Mouse (Mus musculus) stomach, embryonic 16.5 days (tissue): ENCODE data around the gene Mrtfb. TPM values are rescaled to one million over a fixed set of nuclear protein-coding genes. Genes with fewer than 3 reads are reported as not detected.
A peak's percentile ranks its signal among the peaks of the same experiment; 100 is the strongest.

Experiments
- ATAC-seq: fragments of 200-750 bp; cut with Nextera tagmentation; 2 replicates; pipeline ENCODE4 v1.8.0; 2017; ENCODE audit warnings: moderate number of reproducible peaks, moderate TSS enrichment; ENCODE audit not compliant: insufficient read depth, low FRiP score
- H3K27ac ChIP-seq: fragments of 300-500 bp; sonication (generic); 2 replicates; pipeline ENCODE4 v1.5.1; 2014; ENCODE audit warnings: low read length
- H3K27me3 ChIP-seq: fragments of 300-500 bp; sonication (generic); 2 replicates; pipeline ENCODE4 v1.6.1; 2014; ENCODE audit warnings: low read length, control low read depth, mixed read lengths; ENCODE audit not compliant: control insufficient read depth, insufficient read depth
- H3K36me3 ChIP-seq: fragments of 300-500 bp; sonication (generic); 2 replicates; pipeline ENCODE4 v1.6.1; 2014; ENCODE audit warnings: low read length; ENCODE audit not compliant: control insufficient read depth, insufficient read depth
- H3K4me1 ChIP-seq: fragments of 300-500 bp; sonication (generic); 2 replicates; pipeline ENCODE4 v1.6.1; 2014; ENCODE audit warnings: low read length, control low read depth, mixed read lengths; ENCODE audit not compliant: control insufficient read depth, insufficient read depth
- H3K4me2 ChIP-seq: fragments of 300-500 bp; sonication (generic); 2 replicates; pipeline ENCODE4 v1.6.1; 2014; ENCODE audit warnings: low read depth, low read length, mixed read lengths
- H3K4me3 ChIP-seq: fragments of 300-500 bp; sonication (generic); replicated peaks from 2 replicates; pipeline ENCODE4 v1.5.1; 2014; ENCODE audit warnings: mild to moderate bottlenecking, low read length
- H3K9ac ChIP-seq: fragments of 300-500 bp; sonication (generic); 2 replicates; pipeline ENCODE4 v1.6.1; 2014; ENCODE audit warnings: low read length
- H3K9me3 ChIP-seq: fragments of 300-500 bp; sonication (generic); replicated peaks from 2 replicates; pipeline ENCODE4 v1.6.1; 2016; ENCODE audit warnings: low read length, control low read depth; ENCODE audit not compliant: control insufficient read depth
- WGBS: fragments of 180-500 bp; shearing (Covaris S2); extraction: QIAGEN DNeasy Blood & Tissue Kit; methylation state at CpG from one replicate; pipeline ENCODE4 v1.1.7; 2014; 5-methylcytosine and 5-hydroxymethylcytosine counted together
- polyA plus RNA-seq: library from polyadenylated mRNA; unstranded; fragments of >200 nt; fragmentation: Nextera tagmentation; extraction: Ambion mirVana; gene quantifications from 2 replicates; pipeline ENCODE4 v1.2.1, GENCODE M21; 2015

Mrtfb gene
- polyA plus RNA-seq, 1 experiment from 2014 or later = 19.3 TPM

GRCm38 (mm10) chr16:13306065-13306695, 49.9 kb downstream of the Mrtfb start:
- no peaks in the 10 kb centered on the region for H3K27me3 ChIP-seq
- H3K27ac ChIP-seq = no peak overlapping the region
- no peak for ATAC-seq
- no peak overlapping the region for H3K4me3 ChIP-seq
- WGBS = 80% methylated on average over 3 of the region's 3 CpGs
- no peak overlapping the region for H3K9ac ChIP-seq
- H3K9me3 ChIP-seq = no peaks in the 10 kb centered on the region
- H3K36me3 ChIP-seq = no peaks in the 10 kb centered on the region
- H3K4me1 ChIP-seq = no peaks in the 10 kb centered on the region; the same call in 1 of the 2 replicates
- H3K4me2 ChIP-seq = no peak overlapping the region

- ATAC-seq = no peak
- WGBS = 52% methylated on average over 1 of the region's 1 CpGs
- Histone ChIP-seq H3K9ac (no peak overlapping the region), H3K27ac (no peak overlapping the region), H3K4me3 (no peak overlapping the region), H3K4me2 (no peak overlapping the region), H3K27me3 (no peaks in the 10 kb centered on the region), H3K36me3 (no peaks in the 10 kb centered on the region), H3K9me3 (no peaks in the 10 kb centered on the region), H3K4me1 (no peaks in the 10 kb centered on the region; the same call in 1 of the 2 replicates)
These were observed 53.9 kb downstream of the Mrtfb start for GRCm38 (mm10) chr16:13310096-13310683.

- no peak for ATAC-seq
- WGBS = 86% methylated on average over 1 of the region's 1 CpGs
- Histone ChIP-seq H3K4me2 (no peak overlapping the region), H3K27me3 (no peaks in the 10 kb centered on the region), H3K4me1 (no peaks in the 10 kb centered on the region), H3K4me3 (no peak overlapping the region), H3K36me3 (no peaks in the 10 kb centered on the region), H3K27ac (no peak overlapping the region), H3K9ac (no peak overlapping the region), H3K9me3 (no peaks in the 10 kb centered on the region)
These were observed 55.1 kb downstream of the Mrtfb start for GRCm38 (mm10) chr16:13311374-13311773.

- no peak for ATAC-seq
- Histone ChIP-seq H3K4me2 (no peak overlapping the region), H3K36me3 (no peaks in the 10 kb centered on the region), H3K4me3 (no peak overlapping the region), H3K4me1 (no peaks in the 10 kb centered on the region), H3K27me3 (no peaks in the 10 kb centered on the region), H3K9ac (no peak overlapping the region), H3K27ac (no peak overlapping the region), H3K9me3 (no peaks in the 10 kb centered on the region)
- WGBS = 84% methylated on average over 5 of the region's 5 CpGs
These were observed 56.9 kb downstream of the Mrtfb start for GRCm38 (mm10) chr16:13313096-13313719.

GRCm38 (mm10) chr16:13323751-13324150, 67.5 kb downstream of the Mrtfb start:
- no peaks in the 10 kb centered on the region for H3K9me3 ChIP-seq
- 27% methylated on average over 6 of the region's 6 CpGs for WGBS
- H3K27me3 ChIP-seq = no peaks in the 10 kb centered on the region
- peak overlapping the region; percentile 60; the same call in 1 of the 2 replicates for H3K27ac ChIP-seq
- no peak for ATAC-seq
- peaks cover 6% of the 10 kb centered on the region; the same call in 1 of the 2 replicates for H3K36me3 ChIP-seq
- no peak overlapping the region for H3K9ac ChIP-seq
- no peak overlapping the region for H3K4me2 ChIP-seq
- no peak overlapping the region for H3K4me3 ChIP-seq
- peaks cover 4% of the 10 kb centered on the region; the same call in 1 of the 2 replicates for H3K4me1 ChIP-seq

- WGBS = 90% methylated on average over 3 of the region's 3 CpGs
- H3K27ac ChIP-seq = no peak overlapping the region
- H3K4me3 ChIP-seq = no peak overlapping the region
- H3K27me3 ChIP-seq = no peaks in the 10 kb centered on the region
- H3K4me2 ChIP-seq = no peak overlapping the region
- H3K36me3 ChIP-seq = peaks cover 6% of the 10 kb centered on the region; the same call in 1 of the 2 replicates
- peaks cover 14% of the 10 kb centered on the region for H3K4me1 ChIP-seq
- no peak for ATAC-seq
- H3K9ac ChIP-seq = no peak overlapping the region
- H3K9me3 ChIP-seq = no peaks in the 10 kb centered on the region
These were observed 70.3 kb downstream of the Mrtfb start for GRCm38 (mm10) chr16:13326622-13327021.

GRCm38 (mm10) chr16:13328646-13329045, 72.4 kb downstream of the Mrtfb start:
- WGBS = 84% methylated on average over 4 of the region's 4 CpGs
- Histone ChIP-seq H3K4me3 (no peak overlapping the region), H3K9ac (no peak overlapping the region), H3K27me3 (no peaks in the 10 kb centered on the region), H3K27ac (no peak overlapping the region), H3K4me1 (peaks cover 10% of the 10 kb centered on the region), H3K9me3 (no peaks in the 10 kb centered on the region), H3K36me3 (peaks cover 6% of the 10 kb centered on the region; the same call in 1 of the 2 replicates), H3K4me2 (no peak overlapping the region)
- no peak for ATAC-seq

GRCm38 (mm10) chr16:13329640-13330039, 73.4 kb downstream of the Mrtfb start:
- WGBS = 71% methylated on average over 3 of the region's 3 CpGs
- Histone ChIP-seq H3K27ac (peak overlapping the region; percentile 55), H3K4me1 (peaks cover 12% of the 10 kb centered on the region), H3K9me3 (no peaks in the 10 kb centered on the region), H3K9ac (no peak overlapping the region), H3K4me3 (no peak overlapping the region), H3K27me3 (no peaks in the 10 kb centered on the region), H3K36me3 (peaks cover 6% of the 10 kb centered on the region; the same call in 1 of the 2 replicates), H3K4me2 (no peak overlapping the region)
- no peak for ATAC-seq

- 59% methylated on average over 6 of the region's 6 CpGs for WGBS
- Histone ChIP-seq H3K27me3 (no peaks in the 10 kb centered on the region), H3K4me1 (peaks cover 12% of the 10 kb centered on the region), H3K36me3 (peaks cover 6% of the 10 kb centered on the region; the same call in 1 of the 2 replicates), H3K9ac (no peak overlapping the region), H3K4me2 (no peak overlapping the region), H3K27ac (peak overlapping the region; percentile 55), H3K4me3 (no peak overlapping the region), H3K9me3 (no peaks in the 10 kb centered on the region)
- ATAC-seq = peak; percentile 91
These were observed 74.0 kb downstream of the Mrtfb start for GRCm38 (mm10) chr16:13330221-13330659.
